Mouse (Mus musculus) hindbrain, embryonic 13.5 days (tissue): ENCODE data around the gene Syncrip. TPM values are rescaled to one million over a fixed set of nuclear protein-coding genes. Genes with fewer than 3 reads are reported as not detected.

Experiments used
- ATAC-seq: fragments of 200-750 bp; cut with Nextera tagmentation; 2 replicates; pipeline ENCODE4 v1.8.0; 2017; ENCODE audit warnings: moderate TSS enrichment; ENCODE audit not compliant: low FRiP score
- H3K27ac ChIP-seq: fragments of 300-500 bp; sonication (generic); 2 replicates; pipeline ENCODE4 v1.5.1; 2015; ENCODE audit warnings: inconsistent platforms, mild to moderate bottlenecking, moderate library complexity
- H3K27me3 ChIP-seq: fragments of 300-500 bp; sonication (generic); 2 replicates; pipeline ENCODE4 v1.6.1; 2015; ENCODE audit warnings: mild to moderate bottlenecking, inconsistent platforms
- H3K36me3 ChIP-seq: fragments of 300-500 bp; sonication (generic); 2 replicates; pipeline ENCODE4 v1.6.1; 2015; ENCODE audit warnings: mild to moderate bottlenecking, inconsistent platforms
- H3K4me1 ChIP-seq: fragments of 300-500 bp; sonication (generic); replicated peaks from 2 replicates; pipeline ENCODE4 v1.6.1; 2015; ENCODE audit warnings: inconsistent platforms
- H3K4me2 ChIP-seq: fragments of 300-500 bp; sonication (generic); 2 replicates; pipeline ENCODE4 v1.6.1; 2015; ENCODE audit warnings: inconsistent platforms, mild to moderate bottlenecking, moderate library complexity
- H3K4me3 ChIP-seq: fragments of 300-500 bp; sonication (generic); 2 replicates; pipeline ENCODE4 v1.5.1; 2015; ENCODE audit warnings: mild to moderate bottlenecking, inconsistent platforms
- H3K9ac ChIP-seq: fragments of 300-500 bp; sonication (generic); 2 replicates; pipeline ENCODE4 v1.6.1; 2015; ENCODE audit warnings: mild to moderate bottlenecking, inconsistent platforms
- H3K9me3 ChIP-seq: fragments of 300-500 bp; sonication (generic); 2 replicates; pipeline ENCODE4 v1.6.1; 2016; ENCODE audit warnings: inconsistent platforms
- WGBS: fragments of 180-500 bp; shearing (Covaris S2); methylation state at CpG from one replicate; pipeline ENCODE4 v1.1.7; 2015; 5-methylcytosine and 5-hydroxymethylcytosine counted together
- polyA plus RNA-seq: library from polyadenylated mRNA; unstranded; fragments of >200 nt; fragmentation: Nextera tagmentation; extraction: Ambion mirVana; gene quantifications from 2 replicates; pipeline ENCODE4 v1.2.1, GENCODE M21; 2015

Syncrip gene
- polyA plus RNA-seq, 1 experiment from 2014 or later, result 89.3 TPM

DNA sequence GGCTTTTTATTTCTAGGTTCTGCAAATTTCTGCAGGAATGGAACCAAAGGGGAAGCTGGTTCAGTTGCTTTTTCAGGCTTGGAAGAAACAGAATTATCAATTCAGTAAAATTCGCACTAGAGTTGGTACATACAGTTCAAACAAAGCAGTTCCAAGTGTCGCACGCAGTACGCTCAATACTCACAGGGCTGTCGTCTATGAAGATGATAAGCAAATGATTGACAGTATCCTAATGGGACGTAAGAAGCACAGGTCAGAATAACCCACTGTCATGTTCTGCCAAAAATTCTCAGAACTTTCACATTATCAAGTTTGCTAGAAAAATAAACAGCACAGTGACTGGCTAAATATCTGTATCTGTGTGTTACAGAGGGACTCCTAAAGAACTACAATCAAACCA, 77.9 kb downstream of the Syncrip start:
- no peak overlapping the region for H3K9ac ChIP-seq
- ATAC-seq, result no peak
- no peak overlapping the region for H3K27ac ChIP-seq
- H3K4me3 ChIP-seq, result no peak overlapping the region
- H3K27me3 ChIP-seq, result no peaks in the 10 kb centered on the region
- peaks cover 44% of the 10 kb centered on the region for H3K36me3 ChIP-seq
- no peak overlapping the region for H3K4me2 ChIP-seq
- no peaks in the 10 kb centered on the region for H3K9me3 ChIP-seq
- whole genome bisulfite sequencing, result 86% methylated on average over 6 of the region's 6 CpGs
- H3K4me1 ChIP-seq, result no peaks in the 10 kb centered on the region

DNA sequence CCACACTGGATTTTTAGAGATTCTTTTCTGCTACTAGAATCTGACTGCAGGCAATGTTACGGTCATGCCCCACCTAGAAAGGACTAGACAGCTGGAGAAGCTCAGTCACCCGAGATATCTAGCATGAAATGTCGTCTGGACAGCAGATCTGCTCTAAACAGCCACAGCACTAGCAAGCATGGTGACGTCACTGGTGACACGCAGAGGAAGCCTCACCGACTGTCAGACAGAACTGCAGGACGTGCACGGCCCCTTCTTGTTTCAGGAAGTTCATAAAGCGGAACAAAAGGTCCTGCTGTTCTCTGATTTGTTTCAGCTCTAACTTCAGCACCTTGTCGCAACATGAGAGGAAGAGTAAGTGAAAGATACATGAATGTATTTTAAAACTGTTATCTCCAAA, 78.3 kb downstream of the Syncrip start:
- H3K27ac ChIP-seq, result no peak overlapping the region
- no peak overlapping the region for H3K9ac ChIP-seq
- WGBS, result 66% methylated on average over 10 of the region's 10 CpGs
- no peaks in the 10 kb centered on the region for H3K27me3 ChIP-seq
- H3K4me2 ChIP-seq, result no peak overlapping the region
- H3K9me3 ChIP-seq, result no peaks in the 10 kb centered on the region
- H3K4me1 ChIP-seq, result no peaks in the 10 kb centered on the region
- H3K36me3 ChIP-seq, result peaks cover 40% of the 10 kb centered on the region
- ATAC-seq, result no peak
- no peak overlapping the region for H3K4me3 ChIP-seq

DNA sequence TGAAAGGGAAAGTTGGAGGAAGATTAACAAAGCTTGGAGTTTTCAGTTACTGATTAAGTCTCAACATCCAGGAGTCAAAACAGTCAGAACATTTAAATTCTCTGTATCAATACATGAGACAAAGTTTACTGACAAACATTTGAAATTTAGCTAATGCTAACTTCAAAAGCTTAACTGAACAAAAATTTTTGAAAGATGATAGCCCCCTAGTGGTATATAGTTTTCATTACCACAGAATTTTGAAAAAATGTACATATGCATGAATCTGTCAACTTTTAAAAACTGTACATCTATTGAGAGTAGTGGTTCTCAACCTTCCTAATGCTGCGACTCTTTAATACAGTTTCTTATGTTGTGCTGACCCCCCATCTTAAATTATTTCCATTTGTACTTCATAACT, 83.9 kb downstream of the Syncrip start:
- no peak overlapping the region for H3K4me3 ChIP-seq
- peaks cover 53% of the 10 kb centered on the region for H3K36me3 ChIP-seq
- H3K4me1 ChIP-seq, result no peaks in the 10 kb centered on the region
- 91% methylated on average over 1 of the region's 1 CpGs for WGBS
- no peaks in the 10 kb centered on the region for H3K9me3 ChIP-seq
- no peaks in the 10 kb centered on the region for H3K27me3 ChIP-seq
- no peak overlapping the region for H3K9ac ChIP-seq
- no peak overlapping the region for H3K4me2 ChIP-seq
- no peak overlapping the region for H3K27ac ChIP-seq
- ATAC-seq, result no peak

Other genes with a start within 250 kb of the Syncrip start
- gene Nt5e, start 155.4 kb downstream of the Syncrip start, polyA plus RNA-seq, result 0.38 and 0.71 TPM in 2 replicates
- 29.4 and 30.3 TPM in 2 replicates for gene Snx14, start 43.6 kb downstream of the Syncrip start, polyA plus RNA-seq
- 0.44 TPM in 1 of 2 replicates, not detected in the other for gene Gm20537, start 26.0 kb downstream of the Syncrip start, polyA plus RNA-seq
- 20.1 and 22.3 TPM in 2 replicates for gene Zfp949, start 65.4 kb upstream of the Syncrip start, polyA plus RNA-seq
- gene Trim43a, start 98.3 kb upstream of the Syncrip start, polyA plus RNA-seq, result 0.18 and 0.28 TPM in 2 replicates
- 41.8 and 44.5 TPM in 2 replicates for gene Mthfsl, start 237.7 kb upstream of the Syncrip start, polyA plus RNA-seq
- gene Bcl2a1d, start 249.3 kb upstream of the Syncrip start, polyA plus RNA-seq, result not detected in 2 replicates